Comparison of ENCODE assay signal across 14 mouse cellular contexts in genomic region chr2:64904877-64905276, GRCm38 (mm10).
DNase-seq lines count a peak whose midpoint lies in the region; ATAC-seq and TF ChIP-seq lines count a peak whose summit lies in the region.
"Had no signal": no experiment of that assay in that cellular context is flagged by ENCODE, and none has a peak within 500 bp of the region (broad histone marks: within the 10 kb centered on the region; RNA-seq: fewer than 3 reads in every experiment).

No protein-coding gene starts in this region.

- no peaks in the 10 kb centered on the region for H3K36me3 ChIP-seq in midbrain, embryonic 13.5 days
- no peaks in the 10 kb centered on the region for H3K36me3 ChIP-seq in midbrain, embryonic 10.5 days
- H3K36me3 ChIP-seq in forebrain, embryonic 12.5 days (replicated peaks) = no peaks in the 10 kb centered on the region
- no peaks in the 10 kb centered on the region for H3K36me3 ChIP-seq in midbrain, postnatal 0 days (ENCODE audit: insufficient read depth, low read length)
- H3K36me3 ChIP-seq: lung, embryonic 15.5 days had no signal

- TF ChIP-seq CTCF in midbrain, postnatal 0 days (IDR thresholded peaks at IDR 0.05) = peak; percentile 86

- no peaks in the 10 kb centered on the region for H3K4me1 ChIP-seq in midbrain, embryonic 13.5 days (replicated peaks)
- H3K4me1 ChIP-seq in midbrain, embryonic 10.5 days = no peaks in the 10 kb centered on the region
- no peaks in the 10 kb centered on the region for H3K4me1 ChIP-seq in forebrain, embryonic 12.5 days
- no peaks in the 10 kb centered on the region for H3K4me1 ChIP-seq in midbrain, postnatal 0 days (ENCODE audit: insufficient read depth, low read length)
- H3K4me1 ChIP-seq: lung, embryonic 15.5 days had no signal

- no peak overlapping the region for H3K4me2 ChIP-seq in midbrain, embryonic 13.5 days (replicated peaks)
- no peak overlapping the region for H3K4me2 ChIP-seq in forebrain, embryonic 12.5 days
- no peak overlapping the region for H3K4me2 ChIP-seq in midbrain, postnatal 0 days (ENCODE audit: low read depth, low read length, poor library complexity, severe bottlenecking)
- H3K4me2 ChIP-seq: lung, embryonic 15.5 days had no signal

- H3K9ac ChIP-seq in midbrain, embryonic 13.5 days (replicated peaks) = no peak overlapping the region
- H3K9ac ChIP-seq in forebrain, embryonic 12.5 days = no peak overlapping the region
- no peak overlapping the region for H3K9ac ChIP-seq in midbrain, postnatal 0 days (replicated peaks; ENCODE audit: low read length, poor library complexity, severe bottlenecking)
- H3K9ac ChIP-seq: lung, embryonic 15.5 days had no signal

- intact Hi-C loops in heart, postnatal 14 days (cut with DNase I) = no loop called here

- DNase-seq in heart, postnatal 4 days = peak; percentile 15
- DNase-seq in heart, postnatal 14 days = no peak
- DNase-seq in midbrain, embryonic 10.5 days (ENCODE audit: low spot score) = no peak
- peak; percentile 78 for DNase-seq in midbrain, postnatal 0 days (ENCODE audit: low spot score)
- DNase-seq in thymus, postnatal 4 days = no peak
- no peak for DNase-seq in natural killer cell, adult 2 months (ENCODE audit: low spot score in 2 of 2)
- DNase-seq: cerebellum, adult 18-20 months; heart, postnatal 36 days; layer of hippocampus, adult 9-11 months; thymus, postnatal 36 days had no signal

- no peaks in the 10 kb centered on the region for H3K27me3 ChIP-seq in midbrain, embryonic 13.5 days
- H3K27me3 ChIP-seq in midbrain, embryonic 10.5 days (ENCODE audit: low read depth, poor library complexity, severe bottlenecking) = no peaks in the 10 kb centered on the region
- no peaks in the 10 kb centered on the region for H3K27me3 ChIP-seq in forebrain, embryonic 12.5 days
- no peaks in the 10 kb centered on the region for H3K27me3 ChIP-seq in midbrain, postnatal 0 days (ENCODE audit: insufficient read depth, low read length)
- H3K27me3 ChIP-seq: lung, embryonic 15.5 days had no signal

- peak; percentile 70; the same call in 1 of the 2 replicates for ATAC-seq in midbrain, embryonic 13.5 days
- 0 out of 2 replicates have a peak, but pooled peaks have one; percentile 49 for ATAC-seq in forebrain, embryonic 12.5 days (ENCODE audit: low FRiP score)
- 0 out of 2 replicates have a peak, but pooled peaks have one; percentile 52 for ATAC-seq in midbrain, postnatal 0 days (ENCODE audit: low FRiP score)

- 82% methylated on average over 5 of the region's 5 CpGs for WGBS in midbrain, embryonic 13.5 days
- 86% methylated on average over 5 of the region's 5 CpGs for WGBS in midbrain, embryonic 10.5 days
- 78% methylated on average over 5 of the region's 5 CpGs for WGBS in forebrain, embryonic 12.5 days
- 78% methylated on average over 5 of the region's 5 CpGs for WGBS in midbrain, postnatal 0 days

- no peak overlapping the region for H3K27ac ChIP-seq in midbrain, embryonic 13.5 days
- H3K27ac ChIP-seq in midbrain, embryonic 10.5 days (replicated peaks) = no peak overlapping the region
- H3K27ac ChIP-seq in forebrain, embryonic 12.5 days = no peak overlapping the region
- no peak overlapping the region for H3K27ac ChIP-seq in midbrain, postnatal 0 days (ENCODE audit: low read depth, low read length)
- H3K27ac ChIP-seq: lung, embryonic 15.5 days had no signal

- H3K4me3 ChIP-seq in midbrain, embryonic 13.5 days (replicated peaks) = no peak overlapping the region
- no peak overlapping the region for H3K4me3 ChIP-seq in midbrain, embryonic 10.5 days
- H3K4me3 ChIP-seq in forebrain, embryonic 12.5 days (replicated peaks) = no peak overlapping the region
- no peak overlapping the region for H3K4me3 ChIP-seq in midbrain, postnatal 0 days (ENCODE audit: low read depth, low read length)
- H3K4me3 ChIP-seq: lung, embryonic 15.5 days; myocyte had no signal

- no peaks in the 10 kb centered on the region for H3K9me3 ChIP-seq in midbrain, embryonic 13.5 days
- H3K9me3 ChIP-seq in midbrain, embryonic 10.5 days (replicated peaks) = no peaks in the 10 kb centered on the region
- H3K9me3 ChIP-seq in forebrain, embryonic 12.5 days = no peaks in the 10 kb centered on the region
- no peaks in the 10 kb centered on the region for H3K9me3 ChIP-seq in midbrain, postnatal 0 days (ENCODE audit: low read length)
- H3K9me3 ChIP-seq: lung, embryonic 15.5 days had no signal

Comparison
In these comparisons a context has a peak if more than half of its experiments do, and no peak if none do; other contexts are left out.
1. DNase-seq: peak in heart, postnatal 4 days (single experiment) and midbrain, postnatal 0 days (single experiment); none in heart, postnatal 14 days (0 of 2), midbrain, embryonic 10.5 days (single experiment), thymus, postnatal 4 days (single experiment) and natural killer cell, adult 2 months (0 of 2).
2. Peak in every context shown above with its lines, with median percentiles within 50 percentile points of each other: ATAC-seq.